Mouse (Mus musculus): ENCODE data around the gene Cep164. TPM values are rescaled to one million over a fixed set of nuclear protein-coding genes. Genes with fewer than 3 reads are reported as not detected.

Cep164 gene
- polyA plus RNA-seq, 1 experiment from 2014 or later = 24.1 TPM

DNA sequence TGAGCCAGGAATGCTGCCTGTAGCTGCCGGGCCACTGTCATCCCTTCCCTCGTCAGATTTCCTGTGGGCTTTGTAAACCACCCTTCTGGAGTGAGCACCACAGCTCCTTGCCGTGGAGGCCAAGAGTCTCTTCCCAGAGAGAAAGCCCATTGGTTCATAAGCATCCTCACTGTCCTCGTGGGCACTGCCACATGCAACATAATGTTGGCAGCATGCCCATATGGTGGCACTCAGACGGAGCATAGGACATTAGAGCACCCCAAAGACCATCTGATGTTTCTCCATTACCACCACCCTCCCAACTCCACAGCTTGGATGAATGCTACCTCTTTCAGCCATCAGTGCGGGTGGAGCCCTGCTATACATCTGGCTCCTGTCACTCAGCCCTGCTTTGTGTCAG is 95.2 kb downstream of the Cep164 start:
- no peak overlapping the region for H3K4me2 ChIP-seq (replicated peaks; ENCODE audit: low read depth, low read length)
- no peak overlapping the region for H3K4me3 ChIP-seq (ENCODE audit: low read length)
- H3K27me3 ChIP-seq (ENCODE audit: insufficient read depth, low read length) = no peaks in the 10 kb centered on the region
- ATAC-seq (ENCODE audit: low FRiP score, low TSS enrichment) = no peak
- no peak overlapping the region for H3K9ac ChIP-seq (replicated peaks; ENCODE audit: low read length)
- WGBS = 74% methylated on average over 6 of the region's 6 CpGs
- H3K4me1 ChIP-seq (ENCODE audit: insufficient read depth, low read length) = no peaks in the 10 kb centered on the region
- no peak overlapping the region for H3K27ac ChIP-seq (ENCODE audit: low read length)
- H3K36me3 ChIP-seq (ENCODE audit: insufficient read depth, low read length) = no peaks in the 10 kb centered on the region
- no peaks in the 10 kb centered on the region for H3K9me3 ChIP-seq (ENCODE audit: low read length)

- 89% methylated on average over 5 of the region's 5 CpGs for WGBS
- no peaks in the 10 kb centered on the region for H3K9me3 ChIP-seq (ENCODE audit: low read length)
- no peaks in the 10 kb centered on the region for H3K27me3 ChIP-seq (ENCODE audit: insufficient read depth, low read length)
- no peak for ATAC-seq (ENCODE audit: low FRiP score, low TSS enrichment)
- no peak overlapping the region for H3K4me2 ChIP-seq (replicated peaks; ENCODE audit: low read depth, low read length)
- H3K27ac ChIP-seq (ENCODE audit: low read length) = no peak overlapping the region
- no peak overlapping the region for H3K4me3 ChIP-seq (ENCODE audit: low read length)
- no peak overlapping the region for H3K9ac ChIP-seq (replicated peaks; ENCODE audit: low read length)
- H3K4me1 ChIP-seq (ENCODE audit: insufficient read depth, low read length) = no peaks in the 10 kb centered on the region
- no peaks in the 10 kb centered on the region for H3K36me3 ChIP-seq (ENCODE audit: insufficient read depth, low read length)
These were observed 96.6 kb downstream of the Cep164 start for GRCm38 (mm10) chr9:45731851-45732250.

- Histone ChIP-seq H3K4me2 (replicated peaks; ENCODE audit: low read depth, low read length) (no peak overlapping the region), H3K27me3 (ENCODE audit: insufficient read depth, low read length) (no peaks in the 10 kb centered on the region), H3K9ac (replicated peaks; ENCODE audit: low read length) (no peak overlapping the region), H3K36me3 (ENCODE audit: insufficient read depth, low read length) (no peaks in the 10 kb centered on the region), H3K4me3 (ENCODE audit: low read length) (no peak overlapping the region), H3K27ac (ENCODE audit: low read length) (no peak overlapping the region), H3K4me1 (ENCODE audit: insufficient read depth, low read length) (no peaks in the 10 kb centered on the region), H3K9me3 (ENCODE audit: low read length) (no peaks in the 10 kb centered on the region)
- WGBS = 40% methylated on average over 7 of the region's 7 CpGs
- ATAC-seq (ENCODE audit: low FRiP score, low TSS enrichment) = no peak
These were observed 108.5 kb downstream of the Cep164 start for GRCm38 (mm10) chr9:45719997-45720396.

Other genes starting within 250 kb of the Cep164 start
- gene Bace1, start 9.9 kb upstream of the Cep164 start, polyA plus RNA-seq (2015; fragmentation: Nextera tagmentation; extraction: Ambion mirVana) = 35.2 and 38.8 TPM in 2 replicates
- gene Pcsk7, start 77.8 kb upstream of the Cep164 start, polyA plus RNA-seq (2015; fragmentation: Nextera tagmentation; extraction: Ambion mirVana) = 23.2 and 24.9 TPM in 2 replicates
- gene Rnf214, start 78.2 kb upstream of the Cep164 start, polyA plus RNA-seq (2015; fragmentation: Nextera tagmentation; extraction: Ambion mirVana) = 50.5 and 62.7 TPM in 2 replicates
- gene Tagln, start 107.4 kb upstream of the Cep164 start, polyA plus RNA-seq (2015; fragmentation: Nextera tagmentation; extraction: Ambion mirVana) = 92.3 and 154 TPM in 2 replicates
- gene Sidt2, start 126.6 kb upstream of the Cep164 start, polyA plus RNA-seq (2015; fragmentation: Nextera tagmentation; extraction: Ambion mirVana) = 44.5 and 45.8 TPM in 2 replicates
- 166 and 173 TPM in 2 replicates for gene Pafah1b2, start 184.0 kb upstream of the Cep164 start, polyA plus RNA-seq (2015; fragmentation: Nextera tagmentation; extraction: Ambion mirVana)
- 5.2 and 5.6 TPM in 2 replicates for gene Sik3, start 184.1 kb upstream of the Cep164 start, polyA plus RNA-seq (2015; fragmentation: Nextera tagmentation; extraction: Ambion mirVana)